10 mouse cellular contexts compared by ENCODE assay signal in the genomic region with DNA sequence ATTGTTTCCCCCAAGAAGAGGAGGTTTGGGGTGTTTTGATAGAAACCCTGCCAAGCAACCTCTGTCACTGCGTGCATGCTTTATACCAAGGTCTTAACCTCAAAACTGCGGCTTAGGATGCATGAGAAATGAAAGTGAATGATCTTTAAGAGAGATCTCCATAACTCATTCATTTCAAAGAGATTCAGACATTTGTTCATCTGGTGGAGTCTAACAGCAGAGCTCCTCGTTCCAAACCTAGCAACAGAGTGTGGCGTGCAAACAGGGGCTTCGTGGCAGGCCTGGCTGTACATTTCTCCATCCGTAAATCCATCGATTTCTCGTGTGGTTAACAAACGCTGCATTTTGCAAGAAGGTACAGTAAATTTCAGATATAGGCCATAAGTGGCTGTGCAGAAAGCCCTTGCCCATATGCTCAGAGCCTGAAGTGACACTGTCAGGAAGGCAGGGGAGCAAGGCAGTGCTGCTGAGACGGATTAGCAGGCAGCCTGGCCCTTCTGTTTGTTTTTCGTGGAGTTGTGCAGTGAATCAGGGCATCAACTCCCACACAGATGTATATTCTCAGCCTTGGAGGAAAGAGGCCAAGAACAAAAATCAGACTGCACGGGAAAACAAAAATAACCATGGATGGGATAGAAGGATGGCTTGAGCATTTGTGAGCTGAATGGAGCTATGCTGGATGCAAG.
A peak's percentile ranks its signal among the peaks of the same experiment; 100 is the strongest.
DNase-seq lines count a peak whose midpoint lies in the region; ATAC-seq and TF ChIP-seq lines count a peak whose summit lies in the region.
"Had no signal": no experiment of that assay in that cellular context is flagged by ENCODE, and none has a peak within 500 bp of the region (broad histone marks: within the 10 kb centered on the region; RNA-seq: fewer than 3 reads in every experiment).

No protein-coding gene starts in this region.

- H3K4me3 ChIP-seq in cortical plate, adult 2 months (ENCODE audit: insufficient read depth, low read length), result no peak overlapping the region
- no peak overlapping the region for H3K4me3 ChIP-seq in heart, embryonic 12.5 days
- no peak overlapping the region for H3K4me3 ChIP-seq in liver, postnatal 0 days (ENCODE audit: low read depth, low read length)
- no peak overlapping the region for H3K4me3 ChIP-seq in intestine, postnatal 0 days (ENCODE audit: low read depth, low read length)
- H3K4me3 ChIP-seq: limb, embryonic 12.5 days; megakaryocyte, embryonic 14.5 days had no signal

- TF ChIP-seq EP300 in liver, postnatal 0 days (IDR thresholded peaks at IDR 0.05; ENCODE audit: low read depth), result no peak

- H3K9ac ChIP-seq in heart, embryonic 12.5 days, result no peak overlapping the region
- no peak overlapping the region for H3K9ac ChIP-seq in liver, postnatal 0 days (replicated peaks)
- H3K9ac ChIP-seq in intestine, postnatal 0 days (ENCODE audit: low read depth, low read length), result no peak overlapping the region
- H3K9ac ChIP-seq: limb, embryonic 12.5 days had no signal

- H3K9me3 ChIP-seq in heart, embryonic 12.5 days (replicated peaks), result no peaks in the 10 kb centered on the region
- H3K9me3 ChIP-seq in liver, postnatal 0 days (ENCODE audit: low read length), result no peaks in the 10 kb centered on the region
- H3K9me3 ChIP-seq in intestine, postnatal 0 days (ENCODE audit: control insufficient read depth), result no peaks in the 10 kb centered on the region
- H3K9me3 ChIP-seq: limb, embryonic 12.5 days had no signal

- peak overlapping the region; percentile 78 for H3K27ac ChIP-seq in cortical plate, adult 2 months (ENCODE audit: insufficient read depth, low read length)
- no peak overlapping the region for H3K27ac ChIP-seq in heart, embryonic 12.5 days (ENCODE audit: poor library complexity, severe bottlenecking)
- no peak overlapping the region for H3K27ac ChIP-seq in liver, postnatal 0 days (ENCODE audit: low read depth)
- no peak overlapping the region for H3K27ac ChIP-seq in intestine, postnatal 0 days (ENCODE audit: low read depth, low read length)
- H3K27ac ChIP-seq: limb, embryonic 12.5 days had no signal

- peaks cover 3% of the 10 kb centered on the region; the same call in 1 of the 2 replicates for H3K4me1 ChIP-seq in cortical plate, adult 2 months (ENCODE audit: control insufficient read depth, insufficient read depth, low read length)
- no peaks in the 10 kb centered on the region for H3K4me1 ChIP-seq in heart, embryonic 12.5 days (replicated peaks)
- H3K4me1 ChIP-seq in liver, postnatal 0 days (ENCODE audit: insufficient read depth), result no peaks in the 10 kb centered on the region
- no peaks in the 10 kb centered on the region for H3K4me1 ChIP-seq in intestine, postnatal 0 days (replicated peaks; ENCODE audit: control insufficient read depth, insufficient read depth, low read length)
- H3K4me1 ChIP-seq: megakaryocyte, embryonic 14.5 days had no signal

- ATAC-seq in heart, embryonic 12.5 days (ENCODE audit: insufficient number of reproducible peaks, low FRiP score), result no peak
- no peak for ATAC-seq in liver, postnatal 0 days
- no peak for ATAC-seq in intestine, postnatal 0 days

- peak; percentile 60 to 79 for DNase-seq in layer of hippocampus, adult 18-20 months (ENCODE audit: low spot score in 2 of 2)
- no peak for DNase-seq in layer of hippocampus, postnatal 25 days (ENCODE audit: extremely low spot score in 1 of 2, low spot score in 1 of 2)
- DNase-seq in left cerebral cortex, adult 8-10 months (ENCODE audit: low spot score in 2 of 2), result peak; percentile 24 to 79
- peak; percentile 72 for DNase-seq in right cerebral cortex, postnatal 25 days
- no peak for DNase-seq in liver, postnatal 0 days

- WGBS in heart, embryonic 12.5 days, result 75% methylated on average over 12 of the region's 12 CpGs
- WGBS in liver, postnatal 0 days (ENCODE audit: insufficient replicate concordance), result 74% methylated on average over 12 of the region's 12 CpGs
- WGBS in intestine, postnatal 0 days, result 65% methylated on average over 12 of the region's 12 CpGs

- H3K4me2 ChIP-seq in heart, embryonic 12.5 days, result no peak overlapping the region
- no peak overlapping the region for H3K4me2 ChIP-seq in liver, postnatal 0 days (ENCODE audit: low read depth, low read length)
- H3K4me2 ChIP-seq in intestine, postnatal 0 days (replicated peaks; ENCODE audit: low read depth), result no peak overlapping the region
- H3K4me2 ChIP-seq: limb, embryonic 12.5 days had no signal

- no peaks in the 10 kb centered on the region for H3K27me3 ChIP-seq in heart, embryonic 12.5 days (replicated peaks)
- H3K27me3 ChIP-seq in liver, postnatal 0 days (ENCODE audit: insufficient read depth, low read length), result no peaks in the 10 kb centered on the region
- H3K27me3 ChIP-seq in intestine, postnatal 0 days (replicated peaks; ENCODE audit: control insufficient read depth, insufficient read depth, low read length), result no peaks in the 10 kb centered on the region
- H3K27me3 ChIP-seq: limb, embryonic 12.5 days; megakaryocyte, embryonic 14.5 days had no signal

- no peak for TF ChIP-seq CTCF in cortical plate, adult 2 months (IDR thresholded peaks at IDR 0.05; ENCODE audit: extremely low read depth, insufficient read depth, low read length)
- no peak for TF ChIP-seq CTCF in liver, postnatal 0 days (IDR thresholded peaks at IDR 0.05; ENCODE audit: low read depth)
- no peak for TF ChIP-seq CTCF in intestine, postnatal 0 days (IDR thresholded peaks at IDR 0.05; ENCODE audit: low read depth)

- no peak for TF ChIP-seq POLR2A in cortical plate, adult 2 months (IDR thresholded peaks at IDR 0.05; ENCODE audit: extremely low read depth, insufficient read depth, low read length)

- no peaks in the 10 kb centered on the region for H3K36me3 ChIP-seq in heart, embryonic 12.5 days
- H3K36me3 ChIP-seq in liver, postnatal 0 days (replicated peaks; ENCODE audit: insufficient read depth, low read length), result no peaks in the 10 kb centered on the region
- H3K36me3 ChIP-seq in intestine, postnatal 0 days (ENCODE audit: control insufficient read depth, insufficient read depth), result no peaks in the 10 kb centered on the region
- H3K36me3 ChIP-seq: limb, embryonic 12.5 days had no signal

Comparison
In these comparisons a context has a peak if more than half of its experiments do, and no peak if none do; other contexts are left out.
1. DNase-seq: peak in layer of hippocampus, adult 18-20 months (2 of 2), left cerebral cortex, adult 8-10 months (2 of 2) and right cerebral cortex, postnatal 25 days (single experiment); none in layer of hippocampus, postnatal 25 days (0 of 2) and liver, postnatal 0 days (single experiment).